Mouse (Mus musculus): Measurements from ENCODE around the gene Itpr1.

DNA sequence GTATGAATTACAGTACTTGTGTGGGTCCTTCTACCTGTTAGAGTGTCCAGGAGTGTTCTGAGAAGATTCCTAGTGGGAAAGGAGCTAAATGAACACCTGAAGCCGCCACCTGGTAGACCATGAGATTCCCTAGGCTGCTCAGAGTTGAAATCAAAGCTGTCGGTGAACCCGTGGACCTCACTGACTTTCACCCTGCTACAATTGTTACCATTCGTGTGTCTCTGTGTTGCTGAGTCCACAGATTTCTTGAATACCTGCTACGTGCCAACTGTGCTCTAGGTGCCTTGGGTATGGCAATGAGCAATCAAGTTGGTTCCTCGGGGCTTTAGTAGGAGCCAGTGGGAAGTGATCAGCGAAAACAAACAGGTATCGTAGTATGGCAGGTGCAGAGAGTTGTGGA, 3.9 kb downstream of the Itpr1 start:
- TF ChIP-seq GATA1 (IDR thresholded peaks at IDR 0.05; ENCODE audit: low read length): no peak
- no peak for TF ChIP-seq TAL1 (IDR thresholded peaks at IDR 0.05; ENCODE audit: low read length)

Measured in erythroblast, embryonic 14.5 days (primary cell).